Mouse (Mus musculus) adipose tissue, adult 10 weeks (tissue): ENCODE measurements around the gene Sap18. TPM values are rescaled to one million over a fixed set of nuclear protein-coding genes. Genes with fewer than 3 reads are reported as not detected.

ENCODE experiments used
- polyA plus RNA-seq: library from polyadenylated mRNA; stranded (reverse); fragments of 350-450 nt; fragmentation: Illumina TruSeq; extraction: RNeasy Lipid Tissue Mini Kit (QIAGEN cat#74804); gene quantifications from one replicate; pipeline ENCODE4 v1.2.3, GENCODE M21; 2014; ENCODE audit warnings: low read depth, low replicate concordance

The Sap18 gene
- 113 TPM for polyA plus RNA-seq

GRCm38 (mm10) chr14:57797991-57798931 is at the start of gene Sap18:
TSS of gene Sap18 (plus strand) at chr14:57798180.

GRCm38 (mm10) chr14:57758237-57758636 is 39.7 kb upstream of the Sap18 start, which contains the start of gene Lats2:
TSS of gene Lats2 (minus strand) at chr14:57758388.

GRCm38 (mm10) chr14:57825788-57826751 is 28.1 kb downstream of the Sap18 start, which contains the start of the genes Ska3 and Mrpl57:
TSS of gene Ska3 (minus strand) at chr14:57826185.
TSS of gene Mrpl57 (plus strand) at chr14:57826234.

Other genes starting within 250 kb of the Sap18 start
- gene Eef1akmt1, start 226.6 kb upstream of the Sap18 start, polyA plus RNA-seq, result 24.6 TPM
- gene Xpo4, start 132.8 kb upstream of the Sap18 start, polyA plus RNA-seq, result 6.7 TPM
- gene Gm49361, start 52.1 kb upstream of the Sap18 start, polyA plus RNA-seq, result not detected
- gene Lats2, start 39.8 kb upstream of the Sap18 start, polyA plus RNA-seq, result 16.8 TPM
- 1.5 TPM for gene Ska3, start 28.0 kb downstream of the Sap18 start, polyA plus RNA-seq
- 56.1 TPM for gene Mrpl57, start 28.1 kb downstream of the Sap18 start, polyA plus RNA-seq
- 35.8 TPM for gene Zdhhc20, start 92.1 kb downstream of the Sap18 start, polyA plus RNA-seq
- 41.9 TPM for gene Micu2, start 201.1 kb downstream of the Sap18 start, polyA plus RNA-seq